Mouse (Mus musculus): ENCODE data around the gene Cbx4.
A peak's percentile ranks its signal among the peaks of the same experiment; 100 is the strongest.

The Cbx4 gene

DNA sequence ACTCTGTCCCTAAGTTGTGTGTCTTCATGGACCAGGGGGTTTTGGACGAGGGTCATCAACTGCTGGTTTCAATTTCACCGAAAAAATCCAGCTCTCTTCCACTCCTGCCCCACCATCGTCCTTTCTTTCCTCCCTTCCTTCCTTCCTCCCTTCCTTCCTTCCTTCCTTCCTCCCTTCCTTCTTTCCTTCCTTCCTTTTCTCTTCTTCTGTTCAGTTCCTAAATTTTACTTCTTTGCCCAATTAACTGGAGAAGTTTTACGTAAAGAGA, 42.8 kb downstream of the Cbx4 start:
- DNase-seq (ENCODE audit: extremely low read depth, low read depth, low spot score) = no peak

DNA sequence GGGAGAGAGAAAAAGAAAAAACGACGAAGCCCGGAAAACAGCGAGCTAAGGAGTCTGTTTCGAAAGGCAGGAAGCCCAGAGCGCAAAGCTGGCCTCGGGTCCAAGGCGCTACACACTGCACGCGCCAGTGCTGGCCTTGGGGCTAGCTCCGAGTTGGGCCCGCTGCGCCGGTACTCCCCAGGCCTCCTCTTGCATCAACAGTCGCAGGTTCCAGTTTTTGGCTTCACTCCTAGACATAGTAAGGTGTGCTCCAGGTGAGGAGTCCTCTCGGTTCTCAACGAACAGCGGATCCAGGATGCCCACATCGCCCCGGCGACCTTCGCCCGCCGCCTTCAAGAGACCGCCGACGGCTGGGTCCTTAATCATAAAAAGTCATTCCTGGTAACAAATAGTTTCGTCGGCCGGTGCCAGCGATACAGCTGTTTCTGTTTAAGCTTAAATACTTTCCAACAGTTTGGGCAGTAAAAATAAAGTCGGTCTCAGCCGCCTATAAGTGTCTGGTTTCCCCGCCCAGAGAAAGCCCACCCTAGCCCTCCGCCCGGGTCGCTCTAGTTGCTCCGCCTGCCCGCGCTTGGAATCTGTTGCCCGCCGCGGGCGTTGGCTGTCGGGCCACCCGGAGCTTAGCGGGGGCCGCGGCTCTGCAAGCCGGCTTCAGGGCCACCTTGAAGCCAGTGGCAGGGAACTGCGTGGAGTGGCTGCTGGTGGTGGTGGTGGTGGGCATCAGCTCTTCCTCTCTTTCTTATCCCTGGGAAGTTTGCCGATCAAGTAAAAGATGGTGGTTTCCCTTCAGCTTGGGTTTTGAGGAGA, 43.4 kb downstream of the Cbx4 start:
- DNase-seq (ENCODE audit: extremely low read depth, low read depth, low spot score) = no peak

DNA sequence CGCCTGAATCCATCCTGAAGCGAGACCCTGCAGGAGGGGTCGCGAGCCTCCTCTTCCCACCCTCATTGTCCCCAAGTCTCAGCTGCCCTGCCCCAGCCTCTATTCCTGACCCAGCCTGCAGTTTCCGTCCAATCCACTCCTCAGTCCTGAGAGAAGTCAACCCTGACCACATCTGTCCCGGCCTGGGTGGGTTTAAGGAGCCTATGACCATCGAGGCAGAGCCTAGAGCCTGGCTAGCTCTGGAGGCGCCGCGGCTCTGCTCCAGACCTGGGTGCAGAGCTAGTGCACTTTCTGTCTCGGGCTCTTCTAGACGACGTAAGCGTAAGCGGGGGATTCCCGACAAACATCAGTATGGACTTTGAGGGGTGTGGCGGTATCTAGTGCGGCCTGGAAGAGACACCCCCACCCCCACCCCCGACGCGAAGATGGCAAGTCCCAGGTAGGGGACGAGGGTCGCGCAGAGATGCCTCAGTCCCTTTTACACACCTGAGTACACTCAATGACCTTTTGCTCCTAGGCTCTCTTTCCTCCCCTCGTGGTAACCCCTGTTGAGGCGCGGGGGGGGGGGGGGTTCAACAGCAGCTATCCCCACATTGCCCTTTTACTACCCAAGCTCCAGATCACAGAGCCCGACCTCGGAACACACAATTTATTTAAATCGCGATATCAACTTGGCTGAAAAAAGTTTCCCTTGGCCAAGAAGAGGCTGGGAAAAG, 44.1 kb downstream of the Cbx4 start:
- DNase-seq (ENCODE audit: extremely low read depth, low read depth, low spot score) = no peak

DNA sequence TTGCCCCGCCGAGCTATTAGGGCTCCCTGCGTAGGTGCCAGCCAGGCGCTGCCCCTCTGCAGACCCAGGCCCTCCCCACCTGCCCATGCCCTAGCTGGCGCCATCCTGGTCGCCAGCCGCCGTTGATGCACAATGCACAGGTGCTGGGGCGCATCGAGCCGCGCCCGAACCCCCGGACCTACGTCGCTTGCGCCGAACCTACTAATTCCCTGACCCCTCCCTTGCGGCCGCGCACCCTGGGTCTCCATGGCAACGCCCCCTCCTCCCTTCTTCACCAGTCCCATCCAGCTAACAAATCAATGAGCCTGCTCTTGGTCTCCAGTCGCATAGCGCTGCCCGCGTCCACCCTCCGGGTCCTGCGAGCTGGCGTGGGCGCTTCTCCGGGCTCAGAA, 44.7 kb downstream of the Cbx4 start:
- DNase-seq (ENCODE audit: extremely low read depth, low read depth, low spot score) = no peak

DNA sequence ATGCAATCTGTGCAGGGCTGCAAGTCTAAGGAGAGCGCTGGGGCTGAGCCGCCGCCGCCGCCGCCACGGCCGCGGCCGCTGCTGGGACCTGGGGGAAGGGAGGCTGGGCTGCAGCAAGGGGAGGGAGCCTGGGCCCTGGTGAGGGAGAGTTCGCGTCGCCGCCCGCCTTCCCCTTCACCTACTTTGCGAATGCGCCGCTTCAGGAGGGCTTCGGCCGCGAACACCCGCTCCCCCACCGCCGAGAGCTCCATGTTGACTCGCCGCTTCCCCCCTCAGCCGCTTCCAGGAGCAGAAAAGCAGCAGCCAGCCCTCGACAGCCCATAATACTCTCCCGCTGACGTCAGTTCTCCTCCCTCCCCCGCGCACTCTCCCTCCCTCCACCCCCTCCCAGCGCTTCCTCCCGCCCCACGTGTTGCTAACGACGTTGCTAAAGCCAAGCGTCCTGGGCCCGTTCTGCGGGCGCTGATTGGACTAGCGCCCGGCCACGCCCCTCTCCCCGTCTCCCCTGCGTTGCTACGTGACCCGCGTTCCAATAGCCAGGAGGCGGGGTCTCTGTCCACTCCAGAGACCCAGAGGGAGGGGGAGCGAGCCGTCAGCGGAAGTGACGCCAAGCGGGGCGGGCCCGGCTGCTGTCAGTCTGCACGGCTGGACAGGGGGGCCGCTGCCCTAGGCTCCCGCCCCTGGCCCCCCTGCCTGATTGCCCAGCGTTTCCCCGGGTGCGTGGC, 45.3 kb downstream of the Cbx4 start, which contains the start of gene Cbx8:
Cbx8 (minus strand) TSS at position 370 of the 725 bp plus-strand sequence.
- peak; percentile 83 for DNase-seq (ENCODE audit: extremely low read depth, low read depth, low spot score)

DNA sequence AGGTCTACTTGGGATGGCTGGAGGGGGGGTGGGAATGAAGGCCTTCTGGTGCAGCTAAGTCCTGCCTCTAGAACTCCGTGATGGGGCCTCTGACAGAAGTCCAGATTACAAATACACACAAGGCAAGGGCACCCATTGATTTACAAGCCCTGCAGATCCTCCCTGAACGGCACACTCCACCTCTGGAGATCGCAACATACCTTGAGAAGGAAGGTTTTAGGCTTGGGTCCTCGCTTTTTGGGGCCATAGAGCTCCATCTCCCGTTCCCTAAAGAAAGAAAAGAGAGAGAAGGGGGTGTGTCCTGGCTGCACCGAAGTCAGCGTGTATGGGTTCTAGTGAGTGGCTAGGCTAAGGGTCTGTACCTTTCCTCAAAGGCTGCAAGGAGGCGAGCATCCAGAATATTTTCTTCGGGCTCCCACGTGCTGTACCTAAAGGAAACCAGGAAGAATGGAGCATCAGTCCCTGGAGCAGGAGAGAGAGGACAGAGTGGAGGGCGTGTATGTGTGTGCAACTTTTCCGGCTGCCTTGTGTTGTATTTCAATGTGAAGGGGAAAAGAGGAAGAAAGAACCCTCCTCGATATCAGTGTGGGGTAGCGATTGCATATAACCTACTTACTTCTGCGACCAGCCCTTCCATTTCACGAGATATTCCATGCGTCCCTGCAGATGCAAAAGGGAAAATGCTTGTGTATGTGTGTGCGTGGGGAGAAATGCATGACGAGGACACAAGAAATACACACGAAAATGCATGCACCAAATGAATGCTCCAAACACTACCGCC, 46.1 kb downstream of the Cbx4 start:
- no peak for DNase-seq (ENCODE audit: extremely low read depth, low read depth, low spot score)

DNA sequence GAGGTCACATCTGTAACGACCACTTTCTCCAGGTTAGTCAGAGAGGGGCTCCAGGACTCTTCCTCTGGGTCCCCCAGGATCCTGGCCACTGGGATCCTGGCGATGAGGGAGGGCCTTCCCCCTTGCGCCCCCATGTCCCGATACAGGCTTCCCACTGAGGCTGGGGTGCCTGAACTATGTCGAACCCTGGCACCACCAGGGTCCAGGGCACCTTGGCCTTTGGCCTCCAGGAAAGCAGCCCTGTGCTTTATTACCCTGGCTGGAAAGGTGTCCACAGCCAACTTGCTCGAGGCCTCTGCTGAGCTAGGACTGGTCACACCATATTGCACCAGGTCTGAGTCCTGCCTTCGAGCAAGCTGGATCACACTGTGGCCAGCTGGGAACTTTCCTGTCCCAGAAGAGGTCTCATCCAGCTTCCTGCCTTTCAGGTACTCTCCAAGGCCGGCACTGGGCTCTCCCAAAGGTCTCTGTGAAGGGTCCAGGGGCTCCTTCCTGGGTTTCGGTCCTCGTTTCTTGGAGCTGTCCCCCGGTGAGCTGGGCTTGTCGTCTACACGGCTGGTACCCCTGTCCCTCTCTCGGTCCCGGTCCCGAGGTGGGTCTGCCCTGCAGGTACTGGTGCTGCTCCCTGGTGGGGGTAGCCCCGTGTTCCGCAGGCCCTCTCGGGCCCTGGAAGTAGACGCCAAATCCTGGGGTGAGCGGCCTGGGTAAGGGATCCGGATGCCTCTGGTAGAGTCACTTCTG, 47.1 kb downstream of the Cbx4 start:
- DNase-seq (ENCODE audit: extremely low read depth, low read depth, low spot score) = no peak

DNA sequence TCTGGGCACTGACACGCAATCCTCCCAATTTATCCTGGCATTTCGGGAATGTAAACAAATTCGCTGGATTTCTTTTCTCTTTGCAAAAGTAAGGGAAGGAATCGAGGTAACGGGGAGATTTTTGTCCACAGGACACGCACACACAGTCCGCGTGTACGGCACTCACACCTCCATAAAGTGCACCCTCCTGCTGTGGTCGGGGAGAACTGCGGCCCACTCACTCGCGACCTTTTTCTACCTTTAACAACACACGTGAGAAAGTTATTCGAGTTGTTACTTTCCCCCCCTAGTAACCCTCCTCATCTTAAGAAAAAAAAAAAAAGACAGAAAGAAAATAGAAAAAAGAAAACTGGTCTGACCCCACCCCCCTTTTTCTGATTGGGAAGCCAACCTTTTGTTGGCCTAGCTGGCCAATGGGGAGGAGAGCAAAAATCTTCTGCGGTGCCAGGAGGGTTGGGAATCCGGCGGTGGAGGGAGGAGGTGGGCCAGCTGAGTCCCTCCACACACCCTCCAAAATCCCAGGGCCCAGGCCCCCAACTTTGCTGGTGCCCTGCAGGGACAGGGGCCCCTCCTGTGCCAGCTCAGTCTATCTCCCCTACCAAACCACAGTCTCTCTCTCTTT, 48.1 kb downstream of the Cbx4 start:
- no peak for DNase-seq (ENCODE audit: extremely low read depth, low read depth, low spot score)

DNA sequence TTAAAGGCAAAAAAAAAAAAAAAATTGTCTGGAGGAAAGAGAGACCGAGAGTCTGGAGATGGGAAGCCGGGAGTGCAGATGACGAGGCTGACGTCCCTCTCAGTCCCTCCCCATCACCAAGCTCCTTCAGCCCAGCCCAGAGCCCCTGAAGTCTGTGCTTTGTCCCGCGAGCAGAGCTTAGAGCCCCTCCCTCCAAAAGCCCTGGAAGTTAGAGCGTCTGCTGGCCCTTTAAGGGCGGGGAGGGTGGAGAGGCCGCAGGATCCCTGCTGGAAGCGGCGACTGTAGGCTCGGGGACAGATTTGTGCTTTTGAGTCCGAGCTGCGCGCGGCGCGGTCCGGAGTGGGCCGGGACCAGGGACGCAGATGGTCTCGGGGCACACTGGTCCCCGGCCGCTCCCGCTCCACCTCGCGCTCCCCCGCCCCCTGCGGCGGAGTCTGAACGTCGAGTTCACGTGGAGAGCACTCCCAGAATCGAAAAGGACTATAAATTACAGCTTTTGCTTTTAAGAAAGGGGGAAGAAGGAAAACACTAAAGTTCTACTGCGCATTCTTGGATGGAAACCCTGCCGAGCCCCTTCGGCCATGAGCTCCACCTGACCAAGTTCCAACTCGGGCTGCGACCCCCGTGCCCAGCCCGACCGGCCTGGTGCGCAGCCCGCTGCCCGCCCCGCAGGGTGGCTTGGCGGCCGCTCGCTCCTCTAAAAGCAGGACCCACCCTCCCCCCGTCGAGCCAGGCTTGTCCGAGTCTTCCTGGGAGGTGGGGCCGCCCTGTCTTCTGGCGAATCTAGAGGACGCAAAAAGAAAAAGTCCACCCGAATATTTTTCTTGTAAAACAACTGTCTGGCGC, 48.9 kb downstream of the Cbx4 start:
- DNase-seq (ENCODE audit: extremely low read depth, low read depth, low spot score) = no peak

DNA sequence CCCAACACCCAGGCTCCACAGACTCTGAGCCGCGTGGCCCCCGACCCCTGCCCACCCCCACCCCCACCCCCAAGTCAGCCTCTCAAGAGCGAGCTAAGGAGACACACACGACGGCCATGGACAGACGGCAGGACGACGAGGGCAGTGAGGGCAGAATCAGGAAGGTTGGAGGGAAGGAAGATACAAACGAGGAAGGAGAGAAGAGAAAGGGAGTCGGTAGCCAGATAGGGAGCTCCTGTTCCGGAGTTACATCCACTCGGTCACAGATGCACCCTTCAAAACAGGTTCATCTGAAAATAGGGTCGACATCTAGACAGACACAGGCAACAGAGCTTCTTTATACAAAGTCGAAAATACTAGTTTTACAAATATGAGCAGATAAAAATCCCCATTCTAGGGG, 49.6 kb downstream of the Cbx4 start:
- no peak for DNase-seq (ENCODE audit: extremely low read depth, low read depth, low spot score)

DNA sequence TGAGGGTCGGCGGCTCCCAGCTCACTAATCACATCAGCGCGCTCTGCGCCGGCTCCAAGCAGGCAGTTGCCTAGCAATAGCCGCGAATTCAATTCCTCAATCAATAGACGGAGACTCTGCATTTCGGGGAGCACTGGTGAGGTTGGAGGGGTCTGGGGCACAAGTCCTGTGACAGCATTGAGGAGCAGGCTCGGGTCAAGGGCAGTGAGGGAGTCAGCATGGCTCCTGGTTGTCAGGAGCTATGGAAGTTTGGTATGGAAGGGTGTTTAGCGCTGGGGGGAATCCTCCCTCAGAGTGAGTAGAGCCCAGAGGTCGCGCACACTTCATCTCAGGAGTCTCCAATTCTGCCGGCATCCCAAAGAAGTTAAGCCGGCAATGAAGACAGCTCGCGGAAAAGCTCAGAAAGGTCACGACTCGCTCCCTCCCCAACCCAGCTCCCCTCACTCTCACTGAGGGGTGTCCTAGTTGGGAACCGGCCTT, 50.3 kb downstream of the Cbx4 start:
- no peak for DNase-seq (ENCODE audit: extremely low read depth, low read depth, low spot score)

DNA sequence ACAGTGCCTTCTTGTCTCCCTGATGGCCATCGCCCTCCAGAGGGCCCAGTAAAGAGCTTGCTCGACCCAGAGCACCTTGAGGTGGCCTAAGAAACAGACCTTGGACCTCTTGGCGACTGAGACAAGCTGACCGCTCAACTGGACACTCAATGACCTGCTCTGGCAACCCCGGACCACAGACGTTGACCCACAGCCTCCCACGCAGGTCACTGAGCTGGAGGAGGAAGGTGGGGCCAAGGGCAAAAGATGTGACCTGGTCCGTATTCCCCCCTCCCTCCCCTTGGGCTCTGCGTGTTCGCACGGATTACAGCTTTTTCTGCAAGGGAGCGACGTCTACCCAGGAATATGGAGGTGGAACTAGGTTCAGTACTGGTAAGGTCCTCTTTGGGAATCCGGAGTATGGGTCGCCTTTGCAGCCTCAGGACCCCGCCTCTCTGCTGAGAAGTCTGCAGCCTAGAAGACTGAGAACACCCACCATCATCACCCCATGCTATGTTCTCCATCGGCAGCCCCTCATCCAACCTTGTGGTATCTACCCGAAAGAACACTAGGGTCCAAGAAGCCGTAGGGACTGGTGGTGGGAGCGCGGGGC, 50.8 kb downstream of the Cbx4 start:
- no peak for DNase-seq (ENCODE audit: extremely low read depth, low read depth, low spot score)

DNA sequence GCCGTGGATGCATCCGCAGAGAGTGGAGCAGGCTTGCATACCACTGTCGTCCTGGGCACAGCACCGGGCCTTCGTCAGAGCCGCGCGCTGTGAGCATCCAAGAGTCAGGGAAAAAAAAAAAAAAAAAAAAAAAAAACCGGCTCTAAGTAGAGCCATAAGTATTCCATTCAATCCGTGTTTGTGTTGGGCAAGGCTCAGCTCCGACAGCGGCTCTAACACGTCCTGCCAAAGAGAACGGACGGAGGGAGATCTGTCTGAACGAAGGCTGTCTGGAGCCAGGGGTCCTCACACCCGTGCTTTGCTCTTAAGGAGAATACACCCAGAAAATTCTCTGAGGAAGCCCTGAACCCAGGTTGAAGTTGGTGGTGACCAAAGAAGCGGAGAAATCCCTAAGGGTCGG, 51.4 kb downstream of the Cbx4 start:
- DNase-seq (ENCODE audit: extremely low read depth, low read depth, low spot score) = no peak

DNA sequence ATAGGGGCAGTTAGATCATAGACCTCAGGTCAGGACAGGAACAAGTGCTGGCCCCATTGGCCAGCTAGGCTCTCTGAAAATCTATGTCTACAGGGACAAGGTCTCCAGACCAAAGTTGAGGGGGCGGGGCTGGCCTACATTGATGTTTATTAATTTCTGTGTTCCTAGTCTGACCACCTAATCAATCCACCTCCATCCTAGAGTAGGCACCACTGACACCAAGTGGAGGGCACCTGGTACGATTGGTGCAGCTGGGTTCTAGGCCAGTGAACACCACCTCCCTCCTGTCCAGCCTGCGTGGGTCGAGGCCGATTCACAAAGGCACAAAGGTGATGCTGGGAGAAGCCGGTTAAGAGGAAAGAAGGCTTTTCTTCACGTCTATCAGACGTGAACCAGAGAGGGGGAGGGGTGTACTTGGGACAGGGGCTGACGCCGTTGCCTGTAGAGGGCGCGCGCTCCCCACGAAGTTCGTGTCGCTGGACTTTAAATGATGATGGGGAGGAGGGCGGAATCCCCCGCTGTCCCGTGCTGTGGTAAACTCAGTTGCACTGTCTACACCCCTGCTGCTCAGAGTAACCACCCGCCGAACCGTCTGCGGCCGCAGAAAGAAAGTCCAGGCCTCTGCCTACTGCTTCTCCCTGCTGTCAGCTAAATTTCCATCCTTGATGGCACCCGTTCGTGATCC, 52.0 kb downstream of the Cbx4 start:
- no peak for DNase-seq (ENCODE audit: extremely low read depth, low read depth, low spot score)

All from fat pad, adult 2 months (tissue).